Mouse (Mus musculus): ENCODE measurements around the gene Klhl30. TPM values are rescaled to one million over a fixed set of nuclear protein-coding genes. Genes with fewer than 3 reads are reported as not detected.

The Klhl30 gene
- total RNA-seq, 2 experiments from 2014 or later = 0.14 TPM; not detected in 1

DNA sequence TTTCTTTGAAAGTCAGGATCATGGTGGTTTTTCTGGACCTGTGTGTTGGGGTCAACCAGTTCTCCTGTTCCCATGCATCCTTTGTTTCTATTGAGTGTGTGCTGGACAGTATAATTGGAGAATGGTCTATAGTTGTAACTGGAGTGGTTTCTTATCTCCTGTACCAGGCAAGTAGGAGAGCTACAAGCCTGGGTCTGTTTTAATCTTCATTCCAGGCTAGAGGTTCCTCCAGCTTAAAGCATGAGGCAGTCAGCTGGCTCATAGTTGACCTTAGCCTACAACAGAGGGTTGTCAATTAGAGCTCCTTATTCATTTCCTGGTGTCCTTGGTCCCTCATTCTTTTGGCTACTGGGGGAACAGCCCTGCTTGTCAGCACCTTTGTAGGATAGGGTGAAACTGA, 17.2 kb upstream of the Klhl30 start:
- Histone ChIP-seq H3K27ac (no peak overlapping the region), H3K4me3 (no peak overlapping the region)
- no peak for TF ChIP-seq CTCF (IDR thresholded peaks at IDR 0.05)
- DNase-seq (ENCODE audit: extremely low spot score in 1 of 2, low spot score in 2 of 2) = no peak
- intact Hi-C loops (cut with DNase I) = no loop called here

DNA sequence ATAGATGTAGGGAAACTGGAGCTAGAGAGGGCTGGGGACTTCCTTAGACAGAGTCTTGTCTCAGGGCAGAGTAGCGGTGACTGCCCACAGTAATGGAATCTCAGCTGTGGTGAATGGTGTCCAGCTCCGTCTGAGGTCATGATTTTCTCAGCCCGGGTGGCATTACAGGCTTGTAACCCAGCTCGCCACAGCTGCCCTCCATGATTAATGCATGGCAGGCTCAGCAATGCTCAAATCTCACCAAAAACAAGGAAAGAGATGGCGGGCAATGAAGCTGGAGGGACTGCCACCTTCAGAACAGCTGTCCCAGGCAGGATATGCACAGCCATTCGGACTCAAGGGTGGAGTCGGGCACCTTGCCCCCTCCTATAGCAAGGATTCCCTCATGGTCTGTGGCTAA, 13.5 kb upstream of the Klhl30 start:
- intact Hi-C loops (cut with DNase I) = no loop called here
- Histone ChIP-seq H3K27ac (no peak overlapping the region), H3K4me3 (no peak overlapping the region)
- DNase-seq (ENCODE audit: extremely low spot score in 1 of 2, low spot score in 2 of 2) = no peak
- no peak for TF ChIP-seq CTCF (IDR thresholded peaks at IDR 0.05)

- no peak overlapping the region for H3K27ac ChIP-seq
- no peak overlapping the region for H3K4me3 ChIP-seq
- no peak for TF ChIP-seq CTCF (IDR thresholded peaks at IDR 0.05)
- DNase-seq (ENCODE audit: extremely low spot score in 1 of 2, low spot score in 2 of 2) = no peak
- intact Hi-C loops (cut with DNase I) = loop anchor here (10.0 kb wide), 1 partner anchor 419 kb away; no protein-coding TSS in a partner anchor
Measured at GRCm38 (mm10) chr1:91344001-91344400, 6.8 kb upstream of the Klhl30 start.

DNA sequence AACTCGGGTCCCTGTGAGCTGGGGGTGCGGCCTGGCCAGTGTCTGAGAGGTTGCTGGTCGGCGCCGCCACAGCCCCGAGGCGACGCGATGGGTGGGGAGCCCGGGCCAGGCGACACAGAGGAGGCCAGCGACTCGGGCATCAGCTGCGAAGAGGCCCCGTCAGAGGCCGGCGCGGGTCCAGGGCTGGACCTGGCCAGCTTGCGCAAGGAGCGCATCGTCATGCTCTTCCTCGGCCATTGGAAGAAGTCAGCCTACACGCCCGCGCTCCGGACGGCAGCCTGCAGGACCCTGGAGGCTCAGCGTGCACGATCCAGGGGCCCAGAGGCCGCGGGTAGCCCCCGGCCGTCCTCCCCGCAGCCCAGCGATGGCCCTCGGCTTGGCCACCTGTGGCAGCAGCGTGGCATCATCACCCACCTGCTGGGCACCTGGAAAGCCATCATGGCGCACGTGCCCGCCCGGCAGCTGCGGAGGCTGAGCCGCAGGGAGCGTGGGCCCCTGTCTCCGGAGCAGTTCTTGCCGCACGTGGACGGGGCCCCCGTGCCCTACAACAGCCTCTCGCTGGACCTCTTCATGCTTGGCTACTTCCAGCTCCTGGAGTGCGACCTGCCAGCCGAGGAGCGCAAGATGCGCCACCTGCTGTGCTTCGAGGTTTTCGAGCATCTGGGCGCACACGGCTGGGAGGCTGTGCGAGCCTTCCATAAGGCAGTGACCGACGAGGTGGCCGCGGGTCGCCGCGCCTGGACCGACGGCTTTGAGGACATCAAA, 5.7 kb upstream of the Klhl30 start:
- peak in 1 of 2 experiments; percentile 26 for DNase-seq (ENCODE audit: extremely low spot score in 1 of 2, low spot score in 2 of 2)
- TF ChIP-seq CTCF (IDR thresholded peaks at IDR 0.05) = peak; percentile 11
- intact Hi-C loops (cut with DNase I) = loop anchor here (10.0 kb wide), 1 partner anchor 420 kb away; no protein-coding TSS in a partner anchor
- no peak overlapping the region for H3K27ac ChIP-seq
- H3K4me3 ChIP-seq = peak overlapping the region; percentile 31

DNA sequence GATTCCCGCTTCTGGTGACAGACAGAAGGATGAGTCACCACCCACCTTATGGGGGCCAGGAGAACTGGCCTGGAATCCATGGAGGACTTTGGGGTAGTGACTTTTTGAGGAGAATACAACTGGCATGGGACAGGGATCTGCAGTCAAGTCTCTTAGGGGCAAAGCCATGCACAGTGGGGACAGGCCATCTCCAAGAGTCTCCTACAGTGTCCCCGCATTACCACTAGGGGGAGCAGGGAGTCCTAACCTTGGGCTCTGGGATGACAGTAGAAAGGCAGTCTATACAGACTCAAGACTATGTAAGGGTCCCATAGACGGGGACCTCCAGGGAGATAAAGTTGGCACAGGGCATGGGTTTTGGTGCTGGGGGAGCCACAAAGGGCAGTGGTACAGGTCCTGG, 3.9 kb upstream of the Klhl30 start:
- peak; percentile 92 for TF ChIP-seq CTCF (IDR thresholded peaks at IDR 0.05)
- Histone ChIP-seq H3K4me3 (no peak overlapping the region), H3K27ac (no peak overlapping the region)
- intact Hi-C loops (cut with DNase I) = loop anchor here (1.0 to 10.0 kb wide), 2 partner anchors 33 to 422 kb away; no protein-coding TSS in a partner anchor
- DNase-seq (ENCODE audit: extremely low spot score in 1 of 2, low spot score in 2 of 2) = peak; percentile 41 to 59

DNA sequence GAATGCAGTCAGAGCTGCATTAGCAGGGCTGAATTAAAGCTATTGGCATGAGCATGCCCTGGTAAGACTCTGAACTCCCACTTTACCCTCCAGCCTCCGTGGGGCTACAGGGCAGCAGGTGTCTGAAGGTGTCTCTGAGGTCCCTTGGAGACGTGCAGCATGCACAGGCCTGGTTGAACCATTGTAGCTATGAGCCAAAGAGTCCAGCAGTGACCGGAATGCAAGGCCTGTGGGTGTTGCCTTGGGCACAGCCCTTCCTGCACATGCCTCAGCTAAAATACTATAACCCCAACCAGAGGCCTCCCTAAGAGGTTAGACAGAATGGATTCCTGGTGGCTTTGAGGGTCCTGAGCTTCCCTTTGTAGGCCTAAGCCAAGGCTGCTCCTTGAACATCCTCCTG, 433 bp downstream of the Klhl30 start:
- H3K27ac ChIP-seq = no peak overlapping the region
- H3K4me3 ChIP-seq = no peak overlapping the region
- TF ChIP-seq CTCF (IDR thresholded peaks at IDR 0.05) = no peak
- no peak for DNase-seq (ENCODE audit: extremely low spot score in 1 of 2, low spot score in 2 of 2)
- intact Hi-C loops (cut with DNase I) = no loop called here

DNA sequence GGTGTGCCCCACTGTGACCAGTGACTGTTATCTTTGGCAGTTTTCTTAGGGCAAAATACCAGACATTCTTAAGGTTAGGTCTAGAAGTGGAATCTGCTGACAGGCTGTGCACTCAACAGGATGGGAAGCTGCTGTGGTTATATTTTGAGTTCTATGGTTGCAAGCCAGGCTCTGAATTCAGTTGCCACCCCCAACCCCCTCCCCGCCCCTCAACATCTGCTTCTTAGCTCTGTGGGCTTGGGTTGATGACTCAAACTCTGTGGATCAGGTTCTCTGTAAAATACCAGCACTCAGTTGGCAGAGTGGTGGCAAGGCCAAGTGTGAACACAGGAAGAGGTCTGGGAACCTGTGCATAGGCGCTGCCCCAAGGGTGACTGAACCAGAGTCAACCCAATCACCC, 1.5 kb downstream of the Klhl30 start:
- intact Hi-C loops (cut with DNase I) = no loop called here
- Histone ChIP-seq H3K27ac (no peak overlapping the region), H3K4me3 (no peak overlapping the region)
- DNase-seq (ENCODE audit: extremely low spot score in 1 of 2, low spot score in 2 of 2) = no peak
- no peak for TF ChIP-seq CTCF (IDR thresholded peaks at IDR 0.05)

GRCm38 (mm10) chr1:91356105-91356504, 5.3 kb downstream of the Klhl30 start:
- Histone ChIP-seq H3K4me3 (no peak overlapping the region), H3K27ac (no peak overlapping the region)
- DNase-seq (ENCODE audit: extremely low spot score in 1 of 2, low spot score in 2 of 2) = no peak
- intact Hi-C loops (cut with DNase I) = no loop called here
- TF ChIP-seq CTCF (IDR thresholded peaks at IDR 0.05) = no peak

DNA sequence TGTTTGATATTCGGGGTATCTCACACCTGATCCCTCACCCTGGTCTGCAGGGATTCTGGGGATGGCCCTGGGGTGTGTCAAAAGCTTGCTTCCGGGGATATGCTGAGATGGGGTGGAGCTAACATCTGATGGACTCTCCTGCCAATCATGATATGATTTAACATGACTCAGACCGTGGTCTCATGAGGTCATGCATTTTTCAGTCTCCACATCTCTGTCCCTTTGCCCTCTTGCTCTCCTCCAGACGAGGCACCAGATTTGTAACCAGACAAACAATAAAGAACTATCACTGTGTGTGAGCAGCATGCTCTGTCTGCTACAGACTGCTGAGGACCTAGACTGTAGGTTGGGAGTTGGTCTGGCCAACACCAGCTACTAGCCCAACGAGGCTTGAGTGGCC, 11.3 kb downstream of the Klhl30 start:
- H3K4me3 ChIP-seq = no peak overlapping the region
- intact Hi-C loops (cut with DNase I) = no loop called here
- no peak for DNase-seq (ENCODE audit: extremely low spot score in 1 of 2, low spot score in 2 of 2)
- no peak for TF ChIP-seq CTCF (IDR thresholded peaks at IDR 0.05)
- H3K27ac ChIP-seq = no peak overlapping the region

DNA sequence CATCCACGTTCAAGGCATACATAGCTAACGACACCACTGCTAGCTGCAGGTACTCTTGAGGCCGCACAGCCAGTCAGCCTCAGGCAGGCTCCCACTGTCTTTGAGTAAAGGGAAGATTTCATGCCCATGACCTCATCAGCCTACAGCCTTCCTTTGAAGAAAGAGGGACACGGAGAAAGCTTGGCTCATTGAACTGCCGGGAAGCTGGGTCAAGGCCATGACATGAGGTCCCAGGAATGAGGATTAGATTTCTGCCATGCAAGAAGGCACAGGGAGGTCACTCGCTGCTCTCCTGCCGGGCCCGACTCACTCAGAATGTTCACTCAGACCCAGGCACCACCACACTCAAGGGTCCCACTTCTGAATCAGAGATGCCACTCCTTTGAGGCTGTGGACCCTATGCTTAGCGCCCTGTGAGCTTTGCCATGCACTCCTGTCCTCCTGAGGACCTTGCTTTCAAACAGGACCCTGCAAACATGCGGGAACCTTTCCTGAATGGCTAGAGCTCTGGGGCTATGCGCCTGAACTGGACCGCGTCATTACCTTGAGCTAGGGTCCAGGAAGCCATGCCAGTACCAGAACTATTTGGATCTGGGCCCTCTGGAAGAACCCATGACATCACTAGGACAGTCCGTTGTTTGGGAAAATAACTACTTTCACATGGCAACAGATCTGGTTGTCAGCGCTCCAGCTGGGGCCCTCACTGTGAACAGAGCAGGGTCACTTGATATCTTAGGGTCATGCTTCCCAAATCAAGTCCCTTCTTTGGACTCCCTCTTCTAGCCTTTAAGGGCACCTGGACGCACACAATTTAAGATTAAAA, 14.2 kb downstream of the Klhl30 start:
- Histone ChIP-seq H3K27ac (no peak overlapping the region), H3K4me3 (no peak overlapping the region)
- no peak for TF ChIP-seq CTCF (IDR thresholded peaks at IDR 0.05)
- DNase-seq (ENCODE audit: extremely low spot score in 1 of 2, low spot score in 2 of 2) = no peak
- intact Hi-C loops (cut with DNase I) = no loop called here

GRCm38 (mm10) chr1:91365816-91366214, 15.0 kb downstream of the Klhl30 start:
- intact Hi-C loops (cut with DNase I) = no loop called here
- TF ChIP-seq CTCF (IDR thresholded peaks at IDR 0.05) = no peak
- no peak overlapping the region for H3K27ac ChIP-seq
- DNase-seq (ENCODE audit: extremely low spot score in 1 of 2, low spot score in 2 of 2) = no peak
- no peak overlapping the region; the same call in 1 of the 2 replicates for H3K4me3 ChIP-seq
